Mouse (Mus musculus): ENCODE data around the gene Tulp3. TPM values are rescaled to one million over a fixed set of nuclear protein-coding genes. Genes with fewer than 3 reads are reported as not detected.

Gene Tulp3
- total RNA-seq, 1 experiment from 2014 or later: 54.2 TPM

- DNase-seq: peak; percentile 33
Measured at GRCm38 (mm10) chr6:128296750-128297393, 58.8 kb downstream of the Tulp3 start.

- peak; percentile 36 for DNase-seq
Measured at GRCm38 (mm10) chr6:128295876-128296749, 59.5 kb downstream of the Tulp3 start.

- no peak for DNase-seq
Measured at GRCm38 (mm10) chr6:128291284-128291683, 64.4 kb downstream of the Tulp3 start.

GRCm38 (mm10) chr6:128288681-128289080, 67.0 kb downstream of the Tulp3 start:
- DNase-seq: no peak

- DNase-seq: peak; percentile 68
Measured at GRCm38 (mm10) chr6:128285792-128286430, 69.7 kb downstream of the Tulp3 start.

GRCm38 (mm10) chr6:128282126-128282525, 73.5 kb downstream of the Tulp3 start:
- no peak for DNase-seq

- no peak for DNase-seq
Measured at GRCm38 (mm10) chr6:128280472-128281145, 75.0 kb downstream of the Tulp3 start.

GRCm38 (mm10) chr6:128279608-128280007, 76.0 kb downstream of the Tulp3 start:
- DNase-seq: no peak

GRCm38 (mm10) chr6:128279099-128279498, 76.6 kb downstream of the Tulp3 start:
- no peak for DNase-seq

GRCm38 (mm10) chr6:128277132-128278085, 78.2 kb downstream of the Tulp3 start:
- DNase-seq: no peak

- no peak for DNase-seq
Measured at GRCm38 (mm10) chr6:128276349-128276748, 79.3 kb downstream of the Tulp3 start.

- peak; percentile 51 for DNase-seq
Measured at GRCm38 (mm10) chr6:128275506-128276064, 80.1 kb downstream of the Tulp3 start.

GRCm38 (mm10) chr6:128273507-128273906, 82.1 kb downstream of the Tulp3 start:
- DNase-seq: no peak

GRCm38 (mm10) chr6:128272754-128273153, 82.9 kb downstream of the Tulp3 start:
- no peak for DNase-seq

Other genes starting within 250 kb of the Tulp3 start
- 44.1 and 46.6 TPM in 2 replicates for gene Tspan9, start 212.3 kb downstream of the Tulp3 start, total RNA-seq (2021)
- 1.0 and 2.4 TPM in 2 replicates for gene Tead4, start 55.0 kb downstream of the Tulp3 start, total RNA-seq (2021)
- 24.3 and 25.6 TPM in 2 replicates for gene Rhno1, start 7.1 kb upstream of the Tulp3 start, total RNA-seq (2021)
- 7.0 and 12.1 TPM in 2 replicates for gene Foxm1, start 7.1 kb upstream of the Tulp3 start, total RNA-seq (2021)
- not detected in 2 replicates for gene Tex52, start 19.6 kb upstream of the Tulp3 start, total RNA-seq (2021)
- gene Gm44596, start 19.7 kb upstream of the Tulp3 start, total RNA-seq (2021): not detected in 2 replicates
- gene Nrip2, start 43.4 kb upstream of the Tulp3 start, total RNA-seq (2021): 3.0 and 4.1 TPM in 2 replicates
- gene Itfg2, start 69.1 kb upstream of the Tulp3 start, total RNA-seq (2021): 27.5 and 35.6 TPM in 2 replicates
- gene Fkbp4, start 82.8 kb upstream of the Tulp3 start, total RNA-seq (2021): 205 and 245 TPM in 2 replicates
- 0.30 and 20.2 TPM in 2 replicates for gene Pzp, start 170.9 kb upstream of the Tulp3 start, total RNA-seq (2021)
- gene A2ml1, start 225.8 kb upstream of the Tulp3 start, total RNA-seq (2021): not detected in 2 replicates

All from adrenal gland, postnatal 25 days (tissue).